Mouse (Mus musculus): ENCODE data around the gene Unc5c. TPM values are rescaled to one million over a fixed set of nuclear protein-coding genes. Genes with fewer than 3 reads are reported as not detected.

Gene Unc5c
- total RNA-seq, 2 experiments from 2014 or later, result 40.6 to 44.4 TPM

DNA sequence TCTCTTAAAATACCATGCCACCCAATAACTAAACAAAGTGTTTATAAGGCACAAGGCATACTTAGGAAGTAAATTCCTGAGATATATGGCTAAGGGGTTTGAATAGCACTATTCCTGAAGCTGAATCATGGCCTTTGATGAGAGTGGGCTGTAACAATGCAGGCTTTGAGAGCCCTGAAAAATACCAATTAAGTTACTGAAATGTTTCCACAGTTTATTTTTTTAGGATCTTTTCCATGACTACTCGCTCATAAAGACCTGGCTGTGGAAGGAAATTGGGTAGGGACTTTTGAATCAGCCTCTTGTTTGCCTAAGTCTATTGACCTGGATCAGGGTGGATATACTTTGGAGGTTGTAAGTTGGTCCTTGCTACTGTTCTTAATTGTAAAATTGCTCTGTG lies 44.8 kb downstream of the Unc5c start:
- no peak for DNase-seq (ENCODE audit: low spot score in 2 of 2)

DNA sequence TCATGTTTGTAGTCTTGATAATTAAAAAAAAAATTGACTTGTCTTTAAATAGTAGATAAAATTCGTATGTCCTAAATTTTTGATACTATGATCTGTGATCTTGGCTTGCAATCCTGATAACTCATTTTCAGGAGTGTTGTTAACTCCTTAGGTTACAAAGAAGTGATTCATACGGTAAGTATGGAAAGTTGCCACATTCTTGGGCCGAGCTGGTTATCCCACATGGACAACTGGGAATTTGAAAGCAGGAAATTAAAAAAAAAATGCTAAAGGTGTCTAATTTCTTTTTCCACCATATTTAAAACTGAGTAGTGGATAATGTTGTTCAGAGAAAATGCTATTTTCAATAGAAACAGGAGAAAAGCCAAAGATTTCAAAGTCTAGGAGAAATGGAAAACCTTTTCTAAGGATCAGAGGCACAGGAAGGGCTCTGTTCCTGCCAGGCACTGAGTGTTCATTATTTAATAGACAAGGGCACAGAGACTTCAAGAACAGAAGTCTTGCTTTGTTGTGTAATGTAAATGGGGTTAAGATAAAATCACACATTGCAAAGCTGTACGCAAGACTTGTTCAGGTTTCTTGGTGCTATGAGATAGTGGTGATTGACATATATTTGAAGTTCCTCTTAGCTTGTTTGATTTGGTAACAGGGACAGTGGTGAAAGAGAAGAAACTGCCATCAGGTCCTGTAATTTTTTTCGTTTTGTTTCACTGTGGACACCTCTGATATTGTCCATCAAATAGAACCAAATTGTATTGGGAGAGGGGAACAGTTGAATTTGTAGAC lies 46.4 kb downstream of the Unc5c start:
- no peak for DNase-seq (ENCODE audit: low spot score in 2 of 2)

DNA sequence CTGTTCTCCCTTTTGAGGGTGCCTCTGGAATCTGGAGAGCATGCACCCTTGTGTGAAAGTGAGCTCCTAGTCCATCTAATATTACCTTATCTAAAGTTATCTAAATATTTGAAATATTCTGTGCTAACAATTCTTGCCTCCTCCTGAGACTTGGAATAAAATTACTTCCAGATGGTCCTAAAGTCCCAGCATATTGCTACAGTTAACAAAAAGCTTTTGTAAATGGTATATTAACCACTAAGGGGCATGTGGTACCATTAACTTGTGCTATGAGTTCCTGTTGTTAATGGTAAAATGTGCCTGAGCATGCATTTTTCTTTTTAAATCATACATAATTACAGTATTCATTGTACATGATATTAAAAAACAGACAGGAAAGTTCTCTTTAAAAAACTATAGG lies 63.7 kb downstream of the Unc5c start:
- DNase-seq (ENCODE audit: low spot score in 2 of 2), result peak in 1 of 2 experiments; percentile 15

DNA sequence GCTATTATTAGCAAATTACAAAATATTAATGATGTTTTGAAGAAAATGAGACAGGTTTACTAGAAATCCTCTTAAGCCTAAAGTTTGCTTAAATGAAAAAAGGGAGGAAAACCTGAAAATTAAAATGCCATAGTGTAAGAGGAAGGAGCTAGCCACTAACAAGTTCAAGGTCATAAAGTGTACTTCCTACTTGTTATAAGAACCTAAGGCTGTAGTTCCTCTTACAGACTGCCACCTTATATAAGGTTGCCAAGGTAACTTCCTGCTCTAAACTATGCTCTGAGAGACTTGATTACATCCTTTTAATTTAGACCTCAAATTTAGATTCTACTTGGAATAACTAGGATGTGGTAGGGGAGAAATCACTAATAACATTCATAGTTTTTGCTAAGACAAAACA lies 64.6 kb downstream of the Unc5c start:
- DNase-seq (ENCODE audit: low spot score in 2 of 2), result no peak

DNA sequence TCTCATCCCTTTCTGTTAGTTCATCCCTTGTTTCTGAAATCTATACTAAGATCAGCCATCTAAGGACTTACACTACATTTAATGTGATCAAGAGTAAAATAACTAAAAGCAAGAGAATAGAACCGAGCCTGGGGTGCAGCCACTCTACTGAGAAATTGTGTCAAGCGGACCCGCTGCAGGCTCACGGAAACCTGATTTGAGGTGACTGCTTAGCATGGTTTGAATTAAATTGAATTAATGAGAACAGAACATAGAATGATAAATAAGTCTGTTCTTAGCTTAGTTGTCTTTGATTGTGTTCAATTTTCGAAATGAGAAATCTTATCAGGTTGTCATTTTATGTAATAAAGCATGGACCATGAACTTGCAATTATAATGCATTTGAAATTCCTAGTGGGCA lies 68.8 kb downstream of the Unc5c start:
- no peak for DNase-seq (ENCODE audit: low spot score in 2 of 2)

DNA sequence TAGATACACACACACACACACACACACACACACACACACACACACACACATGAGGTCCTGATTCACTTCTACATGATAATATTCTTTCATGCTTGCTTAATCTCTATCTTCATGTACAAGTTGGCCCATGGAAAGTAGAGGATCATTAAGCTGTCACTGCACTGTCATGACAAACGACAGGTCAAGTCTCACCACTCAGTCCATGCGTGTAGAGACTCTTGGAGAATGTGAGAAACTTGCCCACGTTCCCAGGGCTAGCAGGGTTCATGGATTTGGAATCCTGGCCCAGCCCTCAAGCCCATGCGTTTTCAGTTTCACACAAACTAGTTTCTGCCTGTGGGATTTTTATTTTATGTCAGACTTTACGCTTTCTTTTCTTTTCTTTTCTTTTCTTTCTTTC lies 71.8 kb downstream of the Unc5c start:
- DNase-seq (ENCODE audit: low spot score in 2 of 2), result no peak

DNA sequence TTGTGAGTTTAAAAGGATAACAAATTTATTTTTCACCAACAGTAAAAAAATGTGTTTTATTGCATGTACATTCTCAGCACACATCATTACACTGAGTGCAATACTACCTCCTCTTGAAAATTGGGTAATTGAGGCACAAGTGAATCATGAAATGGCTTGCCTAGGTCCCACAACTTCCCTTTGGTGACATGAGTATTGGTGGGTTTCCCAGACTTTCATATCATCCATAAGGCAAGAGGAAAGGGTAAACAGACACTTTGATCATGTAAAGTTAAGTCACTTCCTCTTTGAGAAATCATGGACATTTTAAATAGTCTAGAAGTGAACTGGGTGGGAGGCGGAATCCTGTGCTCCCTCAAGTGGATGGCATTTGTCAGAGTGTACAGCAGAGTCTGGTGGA lies 73.1 kb downstream of the Unc5c start:
- no peak for DNase-seq (ENCODE audit: low spot score in 2 of 2)

DNA sequence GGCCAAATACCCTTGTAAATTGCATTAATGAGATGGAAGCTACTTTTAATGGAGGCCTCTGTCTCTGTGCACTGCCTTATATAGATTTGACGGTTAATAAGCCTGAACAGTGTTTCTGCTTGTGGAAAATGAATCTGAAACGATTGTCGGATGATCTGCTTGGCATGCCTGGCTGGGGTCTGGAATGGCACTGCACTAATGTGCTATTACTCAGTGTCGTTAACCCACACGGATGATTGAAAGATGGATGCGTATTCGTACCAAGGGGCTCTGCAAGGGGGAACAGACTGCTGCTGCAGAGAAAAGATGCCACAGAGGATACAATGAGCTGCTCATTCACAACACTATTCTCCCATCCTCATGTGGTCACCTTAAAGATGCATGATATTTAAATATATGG lies 75.7 kb downstream of the Unc5c start:
- no peak for DNase-seq (ENCODE audit: low spot score in 2 of 2)

DNA sequence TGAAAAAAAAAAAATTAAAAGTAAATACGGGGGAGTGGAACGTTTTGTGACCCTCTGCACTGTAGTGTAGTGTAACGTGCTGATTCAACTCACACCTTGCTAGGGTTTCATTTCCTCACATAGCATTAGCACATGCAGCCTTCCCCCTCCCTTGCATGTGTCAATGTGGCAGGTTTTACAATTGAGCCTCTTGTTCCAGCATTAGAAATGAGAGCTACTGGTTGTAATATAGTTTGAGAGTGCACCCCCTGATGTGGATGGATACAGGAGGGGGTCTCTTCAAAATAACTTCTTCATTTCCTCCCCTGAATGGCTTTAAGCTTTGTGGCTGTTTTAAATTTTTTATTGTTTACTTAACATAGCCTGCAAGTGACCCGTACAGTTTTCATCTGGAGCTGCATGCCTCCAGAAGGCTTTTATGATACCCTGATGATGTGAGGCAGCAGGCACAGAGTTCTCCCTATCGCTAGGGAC lies 82.4 kb downstream of the Unc5c start:
- DNase-seq (ENCODE audit: low spot score in 2 of 2), result no peak

DNA sequence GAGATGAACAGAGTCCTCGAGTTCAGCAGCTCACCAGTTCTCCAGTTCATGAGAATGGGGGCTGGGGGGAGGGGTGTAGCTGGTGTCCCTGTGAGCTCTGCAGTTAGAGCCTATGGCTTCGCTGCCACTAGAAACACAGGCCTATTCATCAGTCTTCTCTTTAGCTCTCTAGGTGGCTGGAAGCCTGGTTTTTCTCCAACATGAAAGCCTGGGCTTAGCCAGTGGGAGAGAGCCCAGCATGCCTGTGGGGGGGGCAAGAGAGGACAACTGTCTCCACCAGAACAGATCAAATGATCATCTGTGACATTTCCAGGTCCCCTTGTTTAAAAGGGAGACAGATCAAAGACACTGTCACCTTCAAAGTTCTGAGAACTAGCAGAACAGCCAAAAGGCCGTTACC lies 84.6 kb downstream of the Unc5c start:
- DNase-seq (ENCODE audit: low spot score in 2 of 2), result no peak

DNA sequence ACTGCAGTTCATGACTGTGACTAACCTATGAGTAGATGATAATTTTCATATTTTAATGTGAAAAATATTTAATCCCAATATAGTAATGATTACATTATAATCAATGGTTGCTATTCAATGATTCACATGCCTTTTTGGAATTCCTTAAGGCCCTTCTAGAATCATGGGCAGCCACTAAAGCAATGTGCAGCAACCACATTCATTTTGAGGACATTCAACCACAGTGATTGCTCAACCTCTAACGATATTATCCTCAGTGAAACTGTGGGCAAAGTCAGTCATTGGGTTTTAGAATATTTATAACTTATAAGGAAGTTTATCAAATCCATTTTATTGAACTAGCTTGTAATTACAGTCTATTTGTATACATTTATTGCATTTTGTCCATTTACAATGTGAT lies 87.9 kb downstream of the Unc5c start:
- no peak for DNase-seq (ENCODE audit: low spot score in 2 of 2)

DNA sequence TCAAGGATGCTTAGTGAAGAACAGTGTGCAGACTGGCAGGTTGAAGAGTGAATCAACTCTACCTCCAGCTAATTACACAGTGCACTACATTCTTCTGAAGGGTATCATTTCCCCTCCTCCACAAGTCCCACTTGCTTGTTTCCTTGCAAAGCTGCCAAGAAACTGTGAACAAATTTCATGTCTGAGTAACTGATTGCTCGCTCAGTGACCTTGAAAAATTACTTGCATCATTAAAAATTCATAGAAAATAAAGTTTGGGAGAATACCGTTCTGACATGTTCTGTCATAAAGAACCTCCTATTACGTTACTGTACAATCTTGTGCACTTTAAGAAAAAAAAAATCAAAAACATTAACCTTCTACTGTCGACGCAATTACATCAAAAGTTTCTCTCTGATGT lies 92.1 kb downstream of the Unc5c start:
- no peak for DNase-seq (ENCODE audit: low spot score in 2 of 2)

DNA sequence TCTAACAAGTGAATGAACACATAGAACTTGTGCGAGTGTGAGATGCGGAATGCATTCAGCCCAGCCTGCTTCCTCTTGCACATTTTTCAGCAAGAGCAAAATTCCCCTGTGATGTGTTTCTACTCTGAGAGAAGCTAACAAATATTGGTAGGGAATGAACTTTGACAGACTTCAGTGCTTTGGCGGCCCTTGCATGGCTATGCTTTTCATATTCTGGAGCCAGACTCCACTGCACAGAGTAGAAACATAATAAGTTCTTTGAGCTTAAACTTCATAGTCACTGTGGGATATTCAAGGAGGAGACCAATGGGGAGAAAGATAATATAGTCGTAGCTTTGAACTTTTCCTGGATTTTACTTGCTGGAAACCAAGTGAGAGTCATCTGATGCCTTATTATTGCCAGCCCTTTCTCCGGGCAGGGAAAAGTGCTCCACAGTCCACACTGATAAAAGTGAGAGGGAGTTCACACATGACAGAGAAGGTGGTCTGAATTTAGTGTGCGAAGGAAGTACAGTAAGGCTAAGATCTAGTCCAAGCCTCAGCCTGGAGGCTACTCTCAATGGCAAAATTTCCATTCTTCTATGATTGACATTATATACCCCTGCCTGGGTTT lies 110.2 kb downstream of the Unc5c start:
- no peak for DNase-seq (ENCODE audit: low spot score in 2 of 2)

DNA sequence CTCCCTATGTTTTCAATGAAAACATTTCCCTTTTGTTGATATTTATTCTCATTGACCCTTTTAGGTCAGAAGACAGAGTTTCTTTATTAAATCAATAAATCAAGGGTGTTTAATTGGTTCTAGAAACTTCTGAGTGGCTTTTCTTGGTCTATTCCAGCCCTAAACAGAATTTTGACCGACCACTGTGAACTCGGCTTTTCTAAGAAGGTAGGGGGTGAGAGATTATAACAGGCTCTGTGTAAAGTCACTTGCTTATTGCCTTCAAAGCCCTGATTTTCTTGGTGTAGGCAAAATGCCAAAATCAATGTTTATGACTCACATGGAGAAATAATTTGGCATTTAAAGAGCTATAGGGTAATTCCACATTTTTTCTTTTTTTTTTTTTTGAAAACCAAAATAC lies 112.4 kb downstream of the Unc5c start:
- no peak for DNase-seq (ENCODE audit: low spot score in 2 of 2)

DNA sequence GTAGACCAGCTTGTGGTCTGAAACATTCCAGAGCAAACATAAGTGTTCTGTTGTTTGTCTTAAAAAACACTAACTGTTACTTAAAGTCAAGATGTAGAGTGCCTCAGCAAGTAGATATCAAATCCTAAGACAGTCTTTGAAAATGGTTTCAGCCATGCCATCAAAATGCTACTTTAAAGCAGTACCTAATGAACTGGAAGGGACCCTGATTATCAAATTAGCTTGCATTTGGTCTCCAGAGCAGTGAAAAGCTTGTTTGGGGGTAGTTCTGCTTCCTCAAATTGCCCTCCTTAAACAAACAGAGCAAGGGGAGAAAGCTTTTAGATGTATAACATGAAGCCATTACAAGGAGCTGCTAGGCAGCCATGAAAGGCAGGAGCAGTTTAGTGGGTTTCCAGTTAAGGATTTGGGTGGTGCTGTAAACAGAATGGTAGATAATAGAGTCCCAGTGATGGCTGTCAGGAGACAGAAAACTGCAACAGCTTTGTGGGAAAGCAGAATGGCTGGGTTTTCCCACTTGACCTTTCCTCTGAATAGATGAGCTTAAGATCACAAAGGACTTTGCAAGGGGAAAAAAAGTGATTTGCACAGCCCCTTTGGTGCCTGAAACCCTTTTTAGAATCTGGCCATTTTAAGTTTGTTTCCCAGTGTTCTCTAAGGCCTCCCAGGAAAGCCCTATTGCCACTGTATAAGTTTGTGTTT lies 116.3 kb downstream of the Unc5c start:
- no peak for DNase-seq (ENCODE audit: low spot score in 2 of 2)

DNA sequence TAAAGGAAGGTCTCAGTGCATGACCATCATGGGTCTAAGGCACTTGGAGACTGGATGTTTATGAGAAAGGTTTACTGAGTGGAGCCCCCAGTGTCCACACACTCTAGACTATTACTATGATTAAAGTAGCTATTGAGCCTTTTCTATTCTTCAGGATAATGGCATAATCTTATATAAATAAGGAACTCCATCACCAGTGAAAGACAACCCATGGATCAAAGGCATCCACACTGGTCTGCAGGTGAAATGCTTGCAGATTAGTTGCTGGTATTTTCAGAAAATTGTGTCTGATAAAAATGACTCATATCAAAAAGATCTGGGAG lies 116.8 kb downstream of the Unc5c start:
- no peak for DNase-seq (ENCODE audit: low spot score in 2 of 2)

DNA sequence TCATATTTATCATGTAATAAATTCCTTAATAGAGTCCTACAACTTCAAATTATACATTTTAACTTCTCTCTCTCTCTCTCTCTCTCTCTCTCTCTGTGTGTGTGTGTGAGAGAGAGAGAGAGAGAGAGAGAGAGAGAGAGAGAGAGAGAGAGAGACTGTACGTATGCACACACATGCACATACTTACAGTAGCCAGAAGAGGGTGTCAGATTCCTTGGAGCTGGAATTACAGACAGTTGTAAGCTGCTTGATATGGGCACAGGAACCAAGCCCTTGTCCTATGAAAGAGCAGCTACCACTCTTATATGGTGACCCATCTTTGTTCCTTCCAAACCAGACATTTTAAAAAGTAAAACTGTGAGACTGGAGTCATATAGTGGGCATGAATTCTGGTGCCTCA lies 118.2 kb downstream of the Unc5c start:
- DNase-seq (ENCODE audit: low spot score in 2 of 2), result no peak

DNA sequence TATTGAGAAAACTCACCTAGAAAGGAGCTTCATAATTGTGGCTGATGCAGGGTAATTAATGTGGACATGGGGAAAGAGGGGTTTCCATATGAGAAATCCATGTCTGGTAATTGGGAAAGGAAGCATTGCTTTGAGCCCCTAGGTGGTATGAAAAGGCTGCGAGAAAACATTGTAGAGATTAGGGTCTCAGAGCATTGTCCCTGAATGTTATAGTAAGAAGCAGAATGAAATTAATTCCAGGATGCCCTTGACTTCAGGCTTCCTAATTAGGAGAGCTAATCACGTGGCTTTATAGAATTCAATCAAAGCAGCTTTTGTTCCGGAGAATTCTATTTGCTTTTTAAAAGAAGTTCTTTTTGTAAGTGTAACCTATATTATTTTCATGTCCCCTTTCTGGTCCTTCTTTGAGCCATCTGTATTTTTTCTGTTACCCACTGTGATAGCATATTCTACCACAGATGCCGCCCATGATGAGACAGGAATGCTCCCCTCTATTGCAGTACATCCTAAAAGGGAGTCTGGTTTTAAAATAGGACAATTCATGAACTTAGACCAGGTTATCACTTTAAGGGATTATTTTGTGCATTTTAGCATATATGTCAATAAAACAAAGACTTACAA lies 124.5 kb downstream of the Unc5c start:
- DNase-seq (ENCODE audit: low spot score in 2 of 2), result no peak

DNA sequence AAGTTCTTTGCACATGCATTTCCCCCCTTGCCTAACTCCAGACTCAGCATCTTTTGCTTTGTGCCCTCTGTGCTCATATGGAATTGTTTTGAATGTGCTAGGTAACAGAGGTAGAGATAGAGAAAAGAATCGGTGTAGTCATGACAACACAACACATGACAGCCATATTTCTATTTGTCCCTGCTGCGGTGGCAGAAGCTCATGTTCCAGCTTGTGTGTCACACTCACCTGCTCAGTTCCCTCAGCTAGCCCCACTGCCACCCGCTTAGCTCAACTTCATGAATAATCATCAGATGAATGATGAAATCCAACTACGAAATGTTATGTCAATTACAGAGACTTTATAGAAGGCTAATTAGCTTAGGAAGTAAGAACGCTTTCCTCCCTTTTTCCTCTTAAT lies 128.2 kb downstream of the Unc5c start:
- peak in 1 of 2 experiments; percentile 65 for DNase-seq (ENCODE audit: low spot score in 2 of 2)

DNA sequence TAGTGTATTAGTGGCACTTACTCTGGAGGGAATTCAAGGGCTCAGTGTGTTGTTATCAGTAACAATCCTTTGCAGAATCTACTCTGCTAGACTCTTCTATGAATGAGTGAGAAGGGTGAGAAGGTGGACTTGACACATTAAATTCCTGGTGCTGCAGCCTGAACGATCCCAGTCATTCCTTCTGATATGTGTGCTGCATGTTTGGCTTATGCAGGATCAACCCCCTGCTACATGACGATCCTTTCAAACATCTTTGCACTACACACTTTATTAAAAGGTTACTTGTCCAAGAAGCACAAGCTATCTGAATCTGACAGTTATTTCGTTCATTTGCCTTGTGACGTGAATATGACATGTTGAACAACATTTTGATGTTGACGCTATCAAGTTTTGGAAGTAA lies 129.1 kb downstream of the Unc5c start:
- no peak for DNase-seq (ENCODE audit: low spot score in 2 of 2)

DNA sequence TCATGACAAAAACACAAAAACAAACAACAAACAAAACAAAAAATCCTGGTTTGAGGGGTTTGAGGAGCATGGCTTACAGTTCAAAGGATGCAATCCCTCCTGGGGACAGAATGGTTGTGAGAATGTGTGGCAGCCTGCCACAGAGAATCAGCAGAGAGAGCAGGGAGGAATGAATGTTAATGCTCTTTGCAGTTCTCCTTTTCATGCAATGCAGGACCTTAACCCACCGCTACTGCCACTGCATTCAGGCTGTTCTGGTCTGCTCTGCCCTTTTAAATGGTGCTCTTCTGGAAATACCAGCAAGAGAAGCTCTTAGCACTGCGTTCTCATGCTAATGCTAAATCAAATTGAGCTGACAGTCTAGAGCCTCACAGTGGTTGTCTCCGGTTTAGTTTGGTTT lies 130.1 kb downstream of the Unc5c start:
- DNase-seq (ENCODE audit: low spot score in 2 of 2), result no peak

DNA sequence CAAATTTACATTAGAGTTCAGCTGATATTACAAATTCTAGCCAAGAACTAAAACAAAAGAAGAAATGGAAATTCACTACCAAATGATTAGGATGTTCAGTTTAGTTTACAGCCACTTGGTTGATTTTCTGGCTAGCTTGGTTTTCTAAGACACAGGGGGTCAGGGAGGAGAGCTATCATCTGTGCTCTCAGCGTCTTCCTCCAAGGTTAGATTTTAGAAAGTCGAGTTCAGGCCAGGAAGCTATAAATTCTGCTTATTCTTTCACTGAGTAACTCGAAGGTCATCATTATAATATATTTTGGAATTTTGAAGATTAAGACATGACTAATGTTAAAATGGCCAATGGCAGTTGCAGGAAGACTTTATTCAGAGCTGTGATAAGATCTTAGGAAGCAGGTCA lies 131.4 kb downstream of the Unc5c start:
- no peak for DNase-seq (ENCODE audit: low spot score in 2 of 2)

Data from layer of hippocampus, adult 18-20 months (tissue).